Mouse (Mus musculus) liver, adult 10 weeks (tissue): Measurements from ENCODE around the gene Ap1g2. TPM values are rescaled to one million over a fixed set of nuclear protein-coding genes. Genes with fewer than 3 reads are reported as not detected.

Source experiments
- polyA plus RNA-seq: library from polyadenylated mRNA; stranded (reverse); fragments of 350-450 nt; fragmentation: Illumina TruSeq; extraction: RNeasy Lipid Tissue Mini Kit (QIAGEN cat#74804); gene quantifications from one replicate; pipeline ENCODE4 v1.2.3, GENCODE M21; 2014; ENCODE audit warnings: low read depth, low replicate concordance

Gene Ap1g2
- polyA plus RNA-seq, result 2.4 TPM

DNA sequence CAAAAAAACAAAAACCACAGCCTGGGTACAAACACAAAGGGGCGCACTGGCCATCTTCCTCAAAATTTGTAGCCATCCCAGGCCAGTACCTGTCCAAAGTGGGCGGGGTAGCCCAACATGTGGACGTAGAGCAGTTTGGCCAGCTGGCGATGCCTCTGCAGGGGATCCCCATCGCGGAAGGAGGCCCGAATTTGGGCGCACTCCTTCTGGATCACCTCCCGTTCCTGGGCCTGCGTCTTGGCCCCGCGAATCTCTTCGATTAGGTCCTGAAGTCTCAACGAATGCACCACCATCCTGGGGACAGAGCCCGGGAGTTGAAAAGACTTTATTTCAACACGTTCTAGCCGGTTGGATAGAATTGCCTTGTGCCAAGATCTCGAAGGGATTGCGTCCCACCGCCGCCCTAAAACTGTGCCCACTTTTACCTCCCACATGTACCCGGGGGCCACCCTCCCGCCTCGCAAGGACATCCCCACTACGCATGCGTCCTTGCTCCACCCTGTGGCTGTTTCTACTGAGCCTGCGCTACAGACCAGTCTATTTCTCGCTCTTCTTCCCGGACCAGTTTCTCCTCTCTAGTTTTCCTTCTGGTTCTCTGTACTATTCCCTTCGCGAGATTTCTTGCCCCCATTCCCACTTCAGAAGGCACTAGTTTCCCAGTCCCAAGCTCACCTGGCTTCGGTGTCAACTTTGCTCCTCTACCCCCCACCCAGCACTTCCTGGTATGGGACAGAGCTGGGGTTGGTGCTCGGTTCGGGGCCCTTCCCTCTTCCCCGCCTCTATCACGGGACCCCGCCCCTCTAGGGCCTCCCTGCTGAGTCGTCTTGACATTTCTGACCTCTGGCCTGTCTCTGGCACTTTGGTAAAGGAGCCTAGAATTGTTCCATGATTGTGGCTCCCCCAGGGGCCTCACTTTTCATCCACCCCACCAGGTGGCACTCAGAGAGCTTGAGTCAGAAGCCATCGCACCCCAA lies at the start of gene Ap1g2:
TSS of gene Ap1g2 (minus strand) at position 758 of the 974 bp plus-strand sequence.

DNA sequence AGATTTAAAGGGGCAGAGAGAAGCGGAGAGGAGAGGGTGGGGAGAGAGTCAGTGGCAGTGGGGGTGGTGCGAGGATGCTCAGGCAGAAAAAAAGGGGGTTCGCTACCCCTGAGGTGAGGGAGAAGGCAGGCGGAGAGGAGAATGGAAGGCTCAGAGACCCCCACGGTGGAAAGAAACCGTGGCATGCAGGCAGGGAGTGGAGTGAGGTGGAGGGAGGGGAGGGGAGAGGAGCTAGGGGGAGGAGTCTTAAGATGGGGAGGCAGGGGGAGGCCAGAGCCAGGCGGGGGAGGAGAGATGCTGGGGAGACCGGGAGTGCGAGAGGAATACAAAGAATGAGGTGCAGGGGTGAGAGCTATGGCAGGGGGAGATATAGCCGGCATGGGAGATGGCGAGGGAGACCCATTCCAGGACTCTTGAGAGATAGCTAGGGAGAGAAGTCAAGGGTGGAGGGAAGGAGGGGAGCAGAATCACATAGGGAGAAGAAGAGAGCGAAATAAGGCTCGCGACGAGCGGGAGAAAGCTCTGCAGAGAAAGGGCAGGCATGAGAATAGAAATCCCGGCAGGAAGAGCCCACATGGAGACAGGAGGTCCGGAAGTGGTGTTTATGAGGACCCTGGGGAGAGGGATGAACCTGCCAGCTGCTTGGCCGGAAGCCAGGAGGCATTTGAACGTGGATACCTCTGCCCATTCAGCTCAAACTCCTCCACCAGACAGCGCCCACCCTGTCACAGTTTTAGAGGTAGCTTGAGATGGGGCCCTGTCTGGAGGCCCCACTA lies 10.2 kb upstream of the Ap1g2 start, which contains the start of gene Jph4:
TSS of gene Jph4 (minus strand) at position 511 of the 776 bp plus-strand sequence.

DNA sequence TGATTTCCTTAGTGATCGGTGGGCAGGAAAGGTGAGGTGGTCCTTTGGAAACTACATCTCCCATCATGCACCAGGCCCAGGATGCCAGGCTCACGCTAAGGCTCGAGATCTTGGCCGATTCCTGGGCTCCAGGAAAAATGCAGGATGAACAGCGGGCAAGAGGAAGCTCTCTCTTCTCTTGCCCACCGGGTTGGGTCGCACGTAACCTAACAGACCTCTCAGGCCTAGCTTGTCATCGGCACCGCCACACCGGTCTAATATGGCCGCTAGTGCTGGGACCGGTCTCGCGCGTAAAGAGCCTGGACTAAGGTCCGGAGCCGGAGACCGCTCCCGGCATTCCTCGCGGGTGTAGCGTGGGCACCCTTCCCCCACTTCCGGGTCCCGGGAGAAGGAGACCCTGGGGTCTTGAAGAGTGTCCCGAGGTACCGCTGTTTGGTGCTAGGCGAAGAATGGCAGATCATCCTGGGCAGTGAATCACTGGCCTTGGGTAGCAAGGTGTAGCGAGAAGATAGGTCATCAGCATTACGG lies 11.6 kb downstream of the Ap1g2 start, which contains the start of gene Thtpa:
TSS of gene Thtpa (plus strand) at position 81 of the 528 bp plus-strand sequence.

GRCm38 (mm10) chr14:55092011-55092577 lies 14.3 kb downstream of the Ap1g2 start, which contains the start of gene Zfhx2:
Gene Zfhx2, minus strand, starts transcription at chr14:55092324.

Other genes with a start within 250 kb of the Ap1g2 start
- 3.0 TPM for gene Homez, start 235.6 kb downstream of the Ap1g2 start, polyA plus RNA-seq
- gene Ppp1r3e, start 229.0 kb downstream of the Ap1g2 start, polyA plus RNA-seq, result 4.6 TPM
- gene Bcl2l2, start 223.2 kb downstream of the Ap1g2 start, polyA plus RNA-seq, result 7.7 TPM
- gene Gm20521, start 223.2 kb downstream of the Ap1g2 start, polyA plus RNA-seq, result not detected
- 42.0 TPM for gene Pabpn1, start 214.1 kb downstream of the Ap1g2 start, polyA plus RNA-seq
- not detected for gene Slc22a17, start 193.5 kb downstream of the Ap1g2 start, polyA plus RNA-seq
- gene Efs, start 180.5 kb downstream of the Ap1g2 start, polyA plus RNA-seq, result not detected
- not detected for gene Il25, start 173.9 kb downstream of the Ap1g2 start, polyA plus RNA-seq
- gene Cmtm5, start 170.3 kb downstream of the Ap1g2 start, polyA plus RNA-seq, result not detected
- gene Myh6, start 139.7 kb downstream of the Ap1g2 start, polyA plus RNA-seq, result not detected
- not detected for gene Gm17428, start 129.7 kb downstream of the Ap1g2 start, polyA plus RNA-seq
- not detected for gene Myh7, start 112.0 kb downstream of the Ap1g2 start, polyA plus RNA-seq
- gene Ngdn, start 91.1 kb downstream of the Ap1g2 start, polyA plus RNA-seq, result 6.7 TPM
- 0.48 TPM for gene Zfhx2, start 14.3 kb downstream of the Ap1g2 start, polyA plus RNA-seq
- 10.6 TPM for gene Thtpa, start 11.8 kb downstream of the Ap1g2 start, polyA plus RNA-seq
- not detected for gene Jph4, start 10.3 kb upstream of the Ap1g2 start, polyA plus RNA-seq
- not detected for gene Dhrs2, start 115.4 kb upstream of the Ap1g2 start, polyA plus RNA-seq